Mouse (Mus musculus): ENCODE measurements around the gene Tmem192. TPM values are rescaled to one million over a fixed set of nuclear protein-coding genes. Genes with fewer than 3 reads are reported as not detected.
A peak's percentile ranks its signal among the peaks of the same experiment; 100 is the strongest.

Tmem192 gene
- polyA plus RNA-seq, 1 experiment from 2014 or later = 56.9 TPM

- Histone ChIP-seq H3K36me3 (ENCODE audit: control insufficient read depth, insufficient read depth, low read length) (no peaks in the 10 kb centered on the region), H3K9ac (ENCODE audit: low read depth, low read length) (no peak overlapping the region), H3K4me2 (ENCODE audit: low read depth, low read length) (no peak overlapping the region), H3K27me3 (replicated peaks; ENCODE audit: control insufficient read depth, insufficient read depth, low read length) (no peaks in the 10 kb centered on the region), H3K27ac (ENCODE audit: low read length) (no peak overlapping the region), H3K9me3 (ENCODE audit: control insufficient read depth, low read length) (no peaks in the 10 kb centered on the region), H3K4me3 (ENCODE audit: low read length) (no peak overlapping the region), H3K4me1 (ENCODE audit: control insufficient read depth, insufficient read depth, low read length) (no peaks in the 10 kb centered on the region)
- 85% methylated on average over 4 of the region's 4 CpGs for WGBS
- no peak for ATAC-seq
Observed at GRCm38 (mm10) chr8:64925762-64926161, 21.2 kb upstream of the Tmem192 start.

DNA sequence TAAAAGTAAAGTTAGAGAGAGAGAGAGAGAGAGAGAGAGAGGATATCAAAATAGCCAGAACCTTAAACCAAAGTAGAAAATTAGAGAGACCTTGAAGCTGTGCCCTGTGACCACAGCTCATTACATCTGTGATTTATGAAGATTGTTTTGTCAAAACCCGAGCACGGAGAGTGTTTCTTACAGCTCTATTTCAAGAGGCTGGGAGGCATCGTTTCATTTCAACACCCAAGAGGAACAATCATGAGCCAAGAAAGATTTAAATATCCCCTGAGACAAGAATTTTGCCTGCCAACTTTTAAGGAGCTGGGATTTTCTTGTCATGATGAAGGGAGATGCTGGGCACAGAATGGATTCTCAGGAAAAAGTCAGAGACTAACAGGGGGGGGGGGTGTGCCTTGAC, 20.6 kb upstream of the Tmem192 start:
- Histone ChIP-seq H3K27me3 (replicated peaks; ENCODE audit: control insufficient read depth, insufficient read depth, low read length) (no peaks in the 10 kb centered on the region), H3K9ac (ENCODE audit: low read depth, low read length) (no peak overlapping the region), H3K9me3 (ENCODE audit: control insufficient read depth, low read length) (no peaks in the 10 kb centered on the region), H3K4me2 (ENCODE audit: low read depth, low read length) (no peak overlapping the region), H3K36me3 (ENCODE audit: control insufficient read depth, insufficient read depth, low read length) (no peaks in the 10 kb centered on the region), H3K4me3 (ENCODE audit: low read length) (no peak overlapping the region), H3K4me1 (ENCODE audit: control insufficient read depth, insufficient read depth, low read length) (no peaks in the 10 kb centered on the region), H3K27ac (ENCODE audit: low read length) (no peak overlapping the region)
- no peak for ATAC-seq
- 38% methylated on average over 3 of the region's 3 CpGs for WGBS

DNA sequence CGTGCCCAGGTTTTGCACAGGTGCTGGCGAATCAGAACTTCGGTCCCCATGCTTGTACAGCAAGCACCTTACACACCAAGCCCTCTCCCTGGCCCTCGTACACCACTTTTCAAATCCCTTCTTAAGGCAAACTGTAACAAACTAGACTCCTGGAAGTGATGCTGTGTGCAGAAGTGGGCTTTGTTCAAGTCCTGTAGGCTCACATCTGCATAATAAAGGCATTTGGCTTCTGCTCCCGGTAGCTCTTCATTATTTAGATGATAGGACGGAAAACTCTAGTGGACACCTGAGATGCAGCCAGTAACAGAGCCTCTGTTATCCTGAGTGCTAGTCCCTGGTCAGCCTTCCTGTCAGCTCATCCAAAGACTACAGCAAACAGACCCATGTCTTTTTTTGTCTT, 18.0 kb upstream of the Tmem192 start:
- ATAC-seq = no peak
- 85% methylated on average over 6 of the region's 6 CpGs for WGBS
- no peak overlapping the region for H3K4me2 ChIP-seq (ENCODE audit: low read depth, low read length)
- no peak overlapping the region for H3K27ac ChIP-seq (ENCODE audit: low read length)
- no peaks in the 10 kb centered on the region for H3K4me1 ChIP-seq (ENCODE audit: control insufficient read depth, insufficient read depth, low read length)
- no peaks in the 10 kb centered on the region for H3K27me3 ChIP-seq (replicated peaks; ENCODE audit: control insufficient read depth, insufficient read depth, low read length)
- no peaks in the 10 kb centered on the region for H3K9me3 ChIP-seq (ENCODE audit: control insufficient read depth, low read length)
- H3K36me3 ChIP-seq (ENCODE audit: control insufficient read depth, insufficient read depth, low read length) = no peaks in the 10 kb centered on the region
- H3K4me3 ChIP-seq (ENCODE audit: low read length) = no peak overlapping the region
- no peak overlapping the region for H3K9ac ChIP-seq (ENCODE audit: low read depth, low read length)

DNA sequence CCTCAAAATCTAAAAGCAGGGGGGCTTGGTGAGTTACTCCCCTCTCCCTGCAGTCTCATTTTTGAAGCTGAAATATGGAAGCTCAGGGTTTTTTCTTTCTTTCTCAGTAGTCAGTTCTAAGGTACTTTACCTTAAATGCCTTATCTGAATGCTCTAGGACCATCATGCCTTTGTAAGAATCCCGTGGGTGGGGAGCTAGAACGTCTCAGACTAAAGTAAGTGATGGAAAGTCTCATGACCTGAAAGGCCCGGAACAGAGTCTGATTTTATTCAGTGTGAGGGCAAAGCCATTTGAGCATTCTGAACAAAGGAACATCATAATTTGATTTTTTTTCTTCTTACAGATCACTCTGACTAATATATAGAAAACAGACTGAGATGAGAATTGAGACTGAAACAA, 12.0 kb upstream of the Tmem192 start:
- Histone ChIP-seq H3K4me3 (ENCODE audit: low read length) (no peak overlapping the region), H3K9ac (ENCODE audit: low read depth, low read length) (no peak overlapping the region), H3K9me3 (ENCODE audit: control insufficient read depth, low read length) (no peaks in the 10 kb centered on the region), H3K27ac (ENCODE audit: low read length) (no peak overlapping the region), H3K4me2 (ENCODE audit: low read depth, low read length) (no peak overlapping the region), H3K36me3 (ENCODE audit: control insufficient read depth, insufficient read depth, low read length) (no peaks in the 10 kb centered on the region), H3K27me3 (replicated peaks; ENCODE audit: control insufficient read depth, insufficient read depth, low read length) (no peaks in the 10 kb centered on the region), H3K4me1 (ENCODE audit: control insufficient read depth, insufficient read depth, low read length) (peaks cover 5% of the 10 kb centered on the region; the same call in 1 of the 2 replicates)
- WGBS = 71% methylated on average over 3 of the region's 3 CpGs
- no peak for ATAC-seq

- no peaks in the 10 kb centered on the region for H3K36me3 ChIP-seq (ENCODE audit: control insufficient read depth, insufficient read depth, low read length)
- no peaks in the 10 kb centered on the region; the same call in 1 of the 2 replicates for H3K9me3 ChIP-seq (ENCODE audit: control insufficient read depth, low read length)
- H3K27me3 ChIP-seq (replicated peaks; ENCODE audit: control insufficient read depth, insufficient read depth, low read length) = no peaks in the 10 kb centered on the region; the same call in 1 of the 2 replicates
- no peak overlapping the region for H3K4me2 ChIP-seq (ENCODE audit: low read depth, low read length)
- H3K4me1 ChIP-seq (ENCODE audit: control insufficient read depth, insufficient read depth, low read length) = peaks cover 5% of the 10 kb centered on the region; the same call in 1 of the 2 replicates
- no peak for ATAC-seq
- no peak overlapping the region for H3K4me3 ChIP-seq (ENCODE audit: low read length)
- no peak overlapping the region for H3K27ac ChIP-seq (ENCODE audit: low read length)
- no peak overlapping the region for H3K9ac ChIP-seq (ENCODE audit: low read depth, low read length)
- 79% methylated on average over 8 of the region's 8 CpGs for WGBS
Observed at GRCm38 (mm10) chr8:64941019-64941418, 6.0 kb upstream of the Tmem192 start.

DNA sequence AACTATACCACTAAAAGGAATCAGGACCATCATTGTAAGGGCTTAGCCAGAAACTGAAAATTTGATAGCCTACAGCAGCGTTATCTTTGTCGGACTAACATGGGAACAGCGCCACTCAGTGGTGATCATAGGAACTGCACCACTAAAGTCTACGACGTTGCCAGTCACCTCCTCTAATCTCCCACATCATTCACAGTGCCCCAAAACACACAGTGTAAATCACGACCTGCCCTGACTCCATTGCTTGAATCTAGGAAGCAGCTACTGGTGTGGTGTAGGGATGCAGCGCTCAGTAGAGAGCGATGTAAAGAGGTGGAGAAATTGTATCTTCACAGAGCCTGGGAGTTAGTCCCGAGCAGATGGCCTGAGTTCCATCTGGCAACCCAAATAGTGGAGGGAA, 5.5 kb upstream of the Tmem192 start:
- H3K9me3 ChIP-seq (ENCODE audit: control insufficient read depth, low read length) = no peaks in the 10 kb centered on the region; the same call in 1 of the 2 replicates
- no peak overlapping the region for H3K4me2 ChIP-seq (ENCODE audit: low read depth, low read length)
- H3K4me1 ChIP-seq (ENCODE audit: control insufficient read depth, insufficient read depth, low read length) = peaks cover 5% of the 10 kb centered on the region; the same call in 1 of the 2 replicates
- H3K36me3 ChIP-seq (ENCODE audit: control insufficient read depth, insufficient read depth, low read length) = no peaks in the 10 kb centered on the region
- 9% methylated on average over 9 of the region's 9 CpGs for WGBS
- ATAC-seq = 0 out of 2 replicates have a peak, but pooled peaks have one; percentile 41
- H3K27ac ChIP-seq (ENCODE audit: low read length) = no peak overlapping the region
- H3K9ac ChIP-seq (ENCODE audit: low read depth, low read length) = 0 out of 2 replicates have a peak overlapping the region, but pooled peaks have one; percentile 12
- H3K27me3 ChIP-seq (replicated peaks; ENCODE audit: control insufficient read depth, insufficient read depth, low read length) = no peaks in the 10 kb centered on the region; the same call in 1 of the 2 replicates
- H3K4me3 ChIP-seq (ENCODE audit: low read length) = no peak overlapping the region

DNA sequence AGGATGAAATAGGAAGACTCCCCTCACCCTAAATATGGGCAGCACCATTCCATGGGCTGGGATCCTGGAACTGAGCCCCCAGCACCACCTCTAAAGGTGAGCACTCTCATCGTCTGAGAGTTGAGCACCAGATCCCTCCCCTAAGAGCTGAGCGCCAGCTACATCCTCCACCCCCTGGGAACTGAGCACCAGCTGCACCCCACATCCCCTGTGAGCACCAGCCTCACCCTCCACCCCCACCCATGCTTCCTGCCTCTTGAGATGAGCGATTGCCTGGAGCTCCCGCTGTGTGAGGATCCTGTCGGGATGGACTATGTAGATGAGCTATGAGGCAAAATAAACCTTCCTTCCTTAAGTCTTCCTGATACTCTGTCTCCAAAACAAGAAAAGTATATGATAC, 4.0 kb upstream of the Tmem192 start:
- WGBS = 21% methylated on average over 5 of the region's 5 CpGs
- no peak overlapping the region for H3K27ac ChIP-seq (ENCODE audit: low read length)
- H3K4me3 ChIP-seq (ENCODE audit: low read length) = no peak overlapping the region
- no peak overlapping the region for H3K4me2 ChIP-seq (ENCODE audit: low read depth, low read length)
- no peaks in the 10 kb centered on the region; the same call in 1 of the 2 replicates for H3K9me3 ChIP-seq (ENCODE audit: control insufficient read depth, low read length)
- ATAC-seq = no peak
- no peaks in the 10 kb centered on the region for H3K36me3 ChIP-seq (ENCODE audit: control insufficient read depth, insufficient read depth, low read length)
- H3K27me3 ChIP-seq (replicated peaks; ENCODE audit: control insufficient read depth, insufficient read depth, low read length) = no peaks in the 10 kb centered on the region; the same call in 1 of the 2 replicates
- 0 out of 2 replicates have a peak, but pooled peaks cover 2% of the 10 kb centered on the region for H3K4me1 ChIP-seq (ENCODE audit: control insufficient read depth, insufficient read depth, low read length)
- H3K9ac ChIP-seq (ENCODE audit: low read depth, low read length) = no peak overlapping the region

GRCm38 (mm10) chr8:64944831-64945230, 2.2 kb upstream of the Tmem192 start:
- Histone ChIP-seq H3K4me2 (ENCODE audit: low read depth, low read length) (no peak overlapping the region), H3K4me3 (ENCODE audit: low read length) (no peak overlapping the region), H3K36me3 (ENCODE audit: control insufficient read depth, insufficient read depth, low read length) (no peaks in the 10 kb centered on the region), H3K27ac (ENCODE audit: low read length) (no peak overlapping the region), H3K4me1 (ENCODE audit: control insufficient read depth, insufficient read depth, low read length) (no peaks in the 10 kb centered on the region), H3K9ac (ENCODE audit: low read depth, low read length) (no peak overlapping the region), H3K27me3 (replicated peaks; ENCODE audit: control insufficient read depth, insufficient read depth, low read length) (no peaks in the 10 kb centered on the region; the same call in 1 of the 2 replicates), H3K9me3 (ENCODE audit: control insufficient read depth, low read length) (no peaks in the 10 kb centered on the region; the same call in 1 of the 2 replicates)
- no peak for ATAC-seq
- 26% methylated on average over 5 of the region's 5 CpGs for WGBS

DNA sequence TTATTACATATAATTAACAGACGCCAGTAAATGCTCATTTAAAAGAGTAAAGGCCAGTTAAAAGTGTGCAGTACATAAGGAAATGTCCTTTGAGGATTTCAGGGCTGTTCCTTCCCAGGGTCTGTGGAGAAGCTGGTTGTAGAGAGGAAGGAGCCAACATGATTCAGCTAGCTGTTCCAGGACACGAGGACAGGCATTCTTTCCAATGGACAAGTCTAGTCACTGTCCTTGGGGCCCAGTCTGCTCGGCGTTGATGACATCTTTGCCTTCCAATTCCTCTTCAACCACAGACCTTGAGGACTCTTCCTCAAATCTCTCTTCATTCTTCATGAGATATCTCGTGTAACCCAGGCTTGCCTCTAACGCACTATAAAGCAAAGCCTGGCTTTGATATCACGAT, 1.4 kb upstream of the Tmem192 start:
- Histone ChIP-seq H3K9ac (ENCODE audit: low read depth, low read length) (no peak overlapping the region), H3K4me2 (ENCODE audit: low read depth, low read length) (no peak overlapping the region), H3K27me3 (replicated peaks; ENCODE audit: control insufficient read depth, insufficient read depth, low read length) (no peaks in the 10 kb centered on the region; the same call in 1 of the 2 replicates), H3K4me1 (ENCODE audit: control insufficient read depth, insufficient read depth, low read length) (no peaks in the 10 kb centered on the region), H3K9me3 (ENCODE audit: control insufficient read depth, low read length) (no peaks in the 10 kb centered on the region; the same call in 1 of the 2 replicates), H3K27ac (ENCODE audit: low read length) (no peak overlapping the region), H3K4me3 (ENCODE audit: low read length) (no peak overlapping the region), H3K36me3 (ENCODE audit: control insufficient read depth, insufficient read depth, low read length) (no peaks in the 10 kb centered on the region)
- 87% methylated on average over 7 of the region's 7 CpGs for WGBS
- ATAC-seq = no peak

DNA sequence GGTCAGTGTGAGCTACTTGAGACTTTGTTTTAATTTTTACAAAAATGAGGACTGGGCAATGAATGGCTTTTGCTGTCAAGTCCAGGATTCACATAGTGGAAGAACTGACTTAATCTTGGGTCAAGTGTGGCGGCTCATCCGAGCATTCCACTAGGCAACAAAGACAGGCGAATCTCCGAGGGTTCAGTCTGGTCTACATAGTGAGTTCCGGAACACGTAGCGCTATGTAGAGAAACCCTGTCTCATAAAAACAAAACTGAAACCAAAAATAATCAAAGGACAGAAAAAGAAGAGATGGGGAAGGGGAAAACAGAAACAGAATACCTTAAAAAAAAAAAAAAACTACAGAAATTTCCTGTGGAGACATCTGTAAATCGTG, 555 bp upstream of the Tmem192 start:
- H3K36me3 ChIP-seq (ENCODE audit: control insufficient read depth, insufficient read depth, low read length) = no peaks in the 10 kb centered on the region
- H3K27me3 ChIP-seq (replicated peaks; ENCODE audit: control insufficient read depth, insufficient read depth, low read length) = no peaks in the 10 kb centered on the region; the same call in 1 of the 2 replicates
- no peak for ATAC-seq
- H3K27ac ChIP-seq (ENCODE audit: low read length) = no peak overlapping the region
- 51% methylated on average over 8 of the region's 8 CpGs for WGBS
- no peaks in the 10 kb centered on the region for H3K9me3 ChIP-seq (ENCODE audit: control insufficient read depth, low read length)
- H3K4me1 ChIP-seq (ENCODE audit: control insufficient read depth, insufficient read depth, low read length) = no peaks in the 10 kb centered on the region
- peak overlapping the region; percentile 30; the same call in 1 of the 2 replicates for H3K4me2 ChIP-seq (ENCODE audit: low read depth, low read length)
- no peak overlapping the region for H3K9ac ChIP-seq (ENCODE audit: low read depth, low read length)
- H3K4me3 ChIP-seq (ENCODE audit: low read length) = peak overlapping the region; percentile 18
